Mouse (Mus musculus) C2C12 (cell line): ENCODE measurements around the gene Dnmt3l.

Experiments used
- CTCF ChIP-seq: IDR thresholded peaks from one replicate; pipeline ENCODE4 v1.5.1; 2011; ENCODE audit not compliant: control insufficient read depth, insufficient read depth, insufficient read length
- MAX ChIP-seq: IDR thresholded peaks from one replicate; pipeline ENCODE4 v1.6.1; 2011; ENCODE audit warnings: mild to moderate bottlenecking, control low read depth

DNA sequence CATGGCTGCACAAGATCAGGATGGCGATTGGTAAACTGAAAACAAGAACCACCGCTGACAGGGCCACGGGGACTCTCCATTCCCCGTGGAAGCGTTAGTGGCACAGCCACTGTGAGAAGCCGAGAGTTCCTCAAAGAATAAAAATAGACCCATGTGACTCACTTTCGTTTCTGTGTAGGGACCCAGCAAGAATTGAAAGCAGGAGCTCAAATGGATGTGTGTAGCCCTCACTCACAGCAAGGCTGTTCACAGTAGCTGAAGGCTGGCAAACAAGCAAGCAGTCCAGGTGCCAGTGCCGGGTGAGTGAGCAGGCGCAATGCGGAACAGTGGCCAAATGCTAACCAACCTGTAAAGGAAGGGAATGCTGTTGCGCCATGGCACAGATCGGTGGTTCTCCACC is 63.8 kb downstream of the Dnmt3l start:
- TF ChIP-seq CTCF (no peak), MAX (no peak)
